Mouse (Mus musculus) cerebellum, adult 2 months (tissue): ENCODE measurements around the gene 4931406C07Rik. TPM values are rescaled to one million over a fixed set of nuclear protein-coding genes. Genes with fewer than 3 reads are reported as not detected.

Source experiments
- DNase-seq, 2 experiments: peaks; one replicate each; pipeline ENCODE4 v3.0.0; 2021
- H3K27ac ChIP-seq: fragments of 200-500 bp; 2 replicates; pipeline ENCODE4 v1.5.1; 2012; ENCODE audit warnings: low read length, control low read depth, inconsistent platforms; ENCODE audit not compliant: insufficient read depth
- H3K27me3 ChIP-seq: fragments of 200-500 bp; 2 replicates; pipeline ENCODE4 v1.6.1; 2012; ENCODE audit warnings: inconsistent platforms, mild to moderate bottlenecking, low read length, moderate library complexity; ENCODE audit not compliant: control insufficient read depth, insufficient read depth
- H3K4me1 ChIP-seq: fragments of 200-500 bp; 2 replicates; pipeline ENCODE4 v1.6.1; 2011; ENCODE audit warnings: low read length; ENCODE audit not compliant: control insufficient read depth, insufficient read depth
- H3K4me3 ChIP-seq: fragments of 200-500 bp; replicated peaks from 2 replicates; pipeline ENCODE3; 2011; ENCODE audit warnings: mild to moderate bottlenecking, low read depth, low read length, control low read depth; ENCODE audit not compliant: insufficient read depth
- CTCF ChIP-seq: fragments of 200-500 bp; IDR thresholded peaks from 2 replicates; pipeline ENCODE4 v1.5.1; 2011; ENCODE audit warnings: low read depth, mild to moderate bottlenecking, control low read depth, low read length, moderate library complexity, borderline replicate concordance; ENCODE audit not compliant: insufficient read depth
- POLR2A ChIP-seq: fragments of 200-500 bp; IDR thresholded peaks from 2 replicates; pipeline ENCODE4 v1.6.1; 2011; ENCODE audit warnings: low read length, control low read depth, borderline replicate concordance; ENCODE audit not compliant: insufficient read depth
- WGBS: fragments of 180-500 bp; shearing (Covaris S2); methylation state at CpG from one replicate; pipeline ENCODE4 v1.1.7; 2018; 5-methylcytosine and 5-hydroxymethylcytosine counted together
- polyA plus RNA-seq: library from polyadenylated mRNA; depleted of rRNA; stranded (reverse); fragments of >200 nt; gene quantifications from 2 replicates; pipeline ENCODE4 v1.2.3, GENCODE M21; 2012; rRNA removed

4931406C07Rik gene
- polyA plus RNA-seq, 1 experiment, result 20.5 TPM

DNA sequence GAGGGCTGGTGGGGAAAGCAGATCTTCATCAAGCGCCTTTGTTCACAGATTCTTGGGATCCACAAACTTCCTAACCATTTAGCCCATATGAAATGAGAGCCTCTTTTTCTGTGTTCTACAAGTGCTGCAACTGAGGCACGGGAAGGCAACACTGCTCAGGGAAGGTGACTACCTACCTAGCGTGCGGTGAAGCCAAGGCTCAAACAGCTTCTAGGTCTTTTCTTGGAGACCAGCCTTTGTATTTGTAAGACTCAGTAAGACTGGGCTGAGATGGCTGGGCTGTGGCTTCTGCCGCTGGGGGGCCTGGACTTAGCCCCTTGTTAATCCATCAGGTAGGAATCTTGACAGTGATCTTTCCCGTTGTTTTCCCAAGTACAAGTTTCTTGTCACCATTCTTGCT, 66.2 kb downstream of the 4931406C07Rik start:
- TF ChIP-seq CTCF (no peak), POLR2A (no peak)
- Histone ChIP-seq H3K4me3 (no peak overlapping the region), H3K4me1 (no peaks in the 10 kb centered on the region), H3K27ac (no peak overlapping the region), H3K27me3 (no peaks in the 10 kb centered on the region)
- 94% methylated on average over 6 of the region's 6 CpGs for WGBS
- no peak for DNase-seq

DNA sequence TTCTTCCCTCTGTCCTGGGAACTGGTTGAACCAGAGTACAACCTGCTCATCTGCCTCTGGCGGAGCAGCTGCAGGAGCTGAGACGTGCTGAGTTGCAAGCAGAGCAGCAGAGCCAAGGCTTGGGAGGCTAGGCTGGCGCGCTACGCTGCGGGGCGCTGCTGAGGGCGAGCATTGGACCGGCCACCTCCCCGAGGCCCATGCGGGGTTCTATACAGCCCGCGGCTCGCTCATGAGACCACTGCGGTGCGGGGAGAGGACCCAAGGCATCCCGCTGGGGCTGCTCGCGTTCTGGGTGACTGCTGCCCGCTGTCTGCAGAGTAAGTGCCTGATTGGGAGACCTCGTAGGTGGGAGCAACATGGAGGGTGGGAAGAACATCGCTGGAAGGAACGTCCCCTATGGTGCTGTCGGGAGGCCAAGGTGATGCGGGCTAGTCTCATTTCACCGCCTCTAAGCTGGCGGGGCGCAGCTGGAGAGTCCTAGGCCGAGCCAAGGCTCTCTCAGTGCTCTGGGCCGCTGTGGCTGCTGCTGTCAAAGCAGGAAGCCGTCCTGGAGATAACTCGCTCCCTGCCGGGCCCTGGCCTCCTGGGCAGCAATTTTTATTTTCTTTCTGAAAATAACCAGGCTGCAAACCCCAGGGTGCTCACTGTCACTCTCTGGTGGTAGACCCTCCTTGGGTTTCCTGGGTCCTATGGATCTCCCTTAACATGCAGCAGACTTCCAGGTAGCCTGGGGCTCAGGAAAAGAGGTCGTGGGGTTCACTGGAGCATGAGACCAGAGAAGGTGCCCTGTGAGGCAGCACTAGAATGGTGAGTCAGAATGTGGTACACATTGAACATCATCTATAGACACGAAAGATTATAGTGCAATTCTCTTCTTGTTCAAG, 67.0 kb downstream of the 4931406C07Rik start, which contains the start of gene Vstm5:
Gene Vstm5 (plus strand): TSS at position 4 of the 884 bp plus-strand sequence.
- Histone ChIP-seq H3K27ac (no peak within 1 kb of the TSS), H3K4me1 (no peaks in the 10 kb centered on the region), H3K27me3 (no peaks in the 10 kb centered on the region), H3K4me3 (peak within 1 kb of the TSS; percentile 4)
- TF ChIP-seq CTCF (no peak), POLR2A (no peak)
- WGBS, result 6% methylated on average over 35 of the region's 35 CpGs
- no peak for DNase-seq

DNA sequence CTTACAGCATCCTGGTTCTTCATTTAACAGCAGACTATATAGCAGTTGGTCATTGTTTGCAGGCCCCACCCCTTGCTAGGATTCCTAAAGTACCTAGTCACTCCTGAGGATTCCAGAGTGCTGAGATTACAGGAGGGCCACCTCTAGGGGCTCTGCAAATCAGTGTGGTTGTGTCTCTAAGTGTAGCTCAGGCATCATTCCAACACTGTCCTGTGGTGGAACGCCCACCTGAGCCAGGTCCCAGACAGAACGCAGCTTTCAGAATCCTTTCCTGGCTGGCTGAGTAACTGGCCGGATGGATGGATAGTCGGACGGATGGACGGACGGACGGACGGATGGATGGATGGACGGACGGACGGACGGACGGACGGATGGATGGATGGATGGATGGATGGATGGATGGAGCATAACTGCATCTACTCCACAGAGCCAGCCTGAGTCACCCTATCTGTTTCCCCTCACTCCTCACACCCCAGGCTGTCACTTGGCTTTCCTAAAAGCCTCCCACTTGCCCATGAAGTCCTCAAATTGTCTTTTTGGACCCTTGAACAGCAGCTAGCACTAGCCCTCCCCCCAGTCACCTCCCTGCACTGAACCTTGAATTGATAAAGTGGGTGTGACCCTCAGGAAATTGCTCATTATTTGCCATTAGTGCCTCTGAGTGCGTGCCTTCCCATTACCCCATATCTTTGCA, 67.8 kb downstream of the 4931406C07Rik start:
- no peaks in the 10 kb centered on the region for H3K4me1 ChIP-seq
- DNase-seq, result no peak
- H3K27me3 ChIP-seq, result no peaks in the 10 kb centered on the region
- no peak overlapping the region for H3K4me3 ChIP-seq
- H3K27ac ChIP-seq, result no peak overlapping the region
- no peak for TF ChIP-seq CTCF
- WGBS, result 86% methylated on average over 16 of the region's 16 CpGs

DNA sequence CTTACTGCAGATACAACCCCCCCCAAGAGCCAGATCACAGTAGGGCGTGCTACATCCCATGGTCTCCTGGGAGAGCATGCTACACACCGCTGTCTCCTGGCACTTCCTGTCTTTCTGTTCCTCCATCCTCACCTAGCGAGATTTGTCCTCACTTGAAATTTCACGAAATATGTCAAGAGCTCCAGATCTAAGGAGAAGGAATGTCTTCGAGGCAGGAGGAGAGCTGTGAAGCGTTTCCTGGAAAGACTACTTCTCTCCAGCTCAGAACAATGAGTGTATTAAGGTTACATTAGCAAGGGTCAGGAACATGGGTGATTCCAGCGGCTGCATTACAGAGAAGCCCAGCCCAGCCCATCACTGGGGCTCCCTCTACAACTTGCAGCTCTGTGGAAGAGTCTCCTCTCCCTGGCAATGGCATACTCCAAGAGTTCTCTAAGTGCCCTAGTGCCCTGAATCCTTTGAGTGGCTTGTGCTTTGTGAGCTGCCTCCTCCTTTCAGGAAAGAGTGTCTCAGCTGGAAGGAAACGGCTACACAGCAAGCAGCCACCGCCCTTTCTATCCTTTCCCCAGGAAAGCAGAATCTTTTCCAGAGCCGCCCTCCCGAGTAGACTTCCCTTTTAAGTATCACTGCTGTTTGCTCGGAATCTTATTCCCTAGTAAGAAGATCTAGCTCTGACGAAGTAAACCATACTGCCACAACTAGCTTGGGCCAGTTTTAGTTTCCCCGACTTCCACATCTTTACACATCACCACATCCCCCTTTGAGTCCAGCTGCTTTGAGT, 68.5 kb downstream of the 4931406C07Rik start:
- no peak for DNase-seq
- H3K4me1 ChIP-seq, result no peaks in the 10 kb centered on the region
- no peaks in the 10 kb centered on the region for H3K27me3 ChIP-seq
- TF ChIP-seq CTCF (no peak), POLR2A (no peak)
- H3K4me3 ChIP-seq, result no peak overlapping the region
- H3K27ac ChIP-seq, result no peak overlapping the region
- 58% methylated on average over 14 of the region's 14 CpGs for WGBS

DNA sequence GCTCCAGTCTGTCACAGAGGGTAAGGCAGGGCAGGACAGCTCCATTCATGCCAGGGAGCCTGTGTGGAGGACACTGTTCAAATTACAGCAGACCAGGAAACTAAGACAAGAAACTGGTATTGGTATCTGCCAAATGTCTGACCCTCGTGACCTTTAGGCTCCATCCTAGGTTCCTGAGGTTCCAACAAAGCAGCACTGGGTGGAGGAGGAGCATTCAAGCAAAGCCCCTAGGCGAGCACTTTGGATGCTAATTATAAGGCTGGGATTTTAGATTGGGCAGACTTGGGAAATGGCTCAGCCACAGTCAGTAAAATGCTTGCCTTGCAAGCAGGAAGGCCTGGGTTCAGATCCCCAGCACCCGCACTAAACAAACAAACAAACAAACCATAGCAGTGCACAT, 70.3 kb downstream of the 4931406C07Rik start:
- 71% methylated on average over 3 of the region's 3 CpGs for WGBS
- TF ChIP-seq CTCF, result no peak
- no peak for TF ChIP-seq POLR2A
- Histone ChIP-seq H3K4me1 (no peaks in the 10 kb centered on the region), H3K27me3 (no peaks in the 10 kb centered on the region), H3K4me3 (no peak overlapping the region), H3K27ac (no peak overlapping the region)
- no peak for DNase-seq

DNA sequence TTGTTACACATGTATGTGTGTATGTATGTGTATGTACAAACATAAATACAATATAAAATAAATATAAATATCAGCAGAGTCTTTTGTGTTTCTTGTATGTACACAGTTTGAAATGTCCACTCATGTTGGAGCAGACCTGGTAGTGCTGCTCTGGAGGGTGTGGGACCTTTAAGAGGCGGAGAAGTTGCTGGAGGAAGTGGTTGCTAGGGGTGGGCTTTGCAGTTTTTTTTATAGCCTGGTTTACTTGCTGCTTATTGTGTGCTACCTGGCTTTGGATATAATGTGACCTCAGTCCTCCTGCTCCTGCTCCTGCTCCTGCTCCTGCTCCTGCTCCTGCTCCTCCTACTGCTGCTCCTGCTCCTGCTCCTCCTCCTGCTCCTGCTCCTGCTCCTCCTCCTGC, 72.6 kb downstream of the 4931406C07Rik start:
- TF ChIP-seq POLR2A (no peak), CTCF (no peak)
- Histone ChIP-seq H3K4me3 (no peak overlapping the region), H3K27me3 (no peaks in the 10 kb centered on the region), H3K27ac (no peak overlapping the region), H3K4me1 (no peaks in the 10 kb centered on the region)
- no peak for DNase-seq
- WGBS, result 97% methylated on average over 1 of the region's 1 CpGs

Other genes with a start within 250 kb of the 4931406C07Rik start
- not detected in 2 replicates for gene Hephl1, start 194.3 kb downstream of the 4931406C07Rik start, polyA plus RNA-seq
- gene Vstm5, start 67.4 kb downstream of the 4931406C07Rik start, polyA plus RNA-seq, result 9.8 and 12.7 TPM in 2 replicates
- gene Med17, start 26.5 kb downstream of the 4931406C07Rik start, polyA plus RNA-seq, result 38.4 and 40.7 TPM in 2 replicates
- gene Taf1d, start 234 bp downstream of the 4931406C07Rik start, polyA plus RNA-seq, result 34.9 and 35.7 TPM in 2 replicates
- gene Cep295, start 51.3 kb upstream of the 4931406C07Rik start, polyA plus RNA-seq, result 20.0 and 22.0 TPM in 2 replicates
- gene Smco4, start 187.0 kb upstream of the 4931406C07Rik start, polyA plus RNA-seq, result 4.6 and 5.8 TPM in 2 replicates